Mouse (Mus musculus): ENCODE results near the gene Cyp2d10.

DNA sequence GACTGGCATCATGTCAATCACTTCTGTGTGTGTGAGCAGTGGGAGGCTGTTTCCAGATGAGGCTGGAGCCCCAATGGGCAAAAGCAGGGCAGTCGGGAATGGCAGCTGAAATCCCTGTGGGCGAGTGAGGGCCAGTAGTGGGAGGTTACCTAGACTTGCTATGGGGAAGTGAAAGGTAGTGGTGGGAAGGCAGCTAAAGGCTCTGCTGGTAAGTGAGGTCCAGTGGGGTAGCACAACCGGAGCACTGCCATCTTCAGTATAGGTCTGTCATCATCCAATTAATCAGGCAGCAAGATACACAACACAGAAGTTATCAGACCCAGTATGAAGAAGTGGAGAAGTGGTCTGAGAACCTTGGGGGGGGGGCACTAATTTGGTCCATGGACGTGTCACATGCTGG is 541 bp upstream of the Cyp2d10 start:
- TF ChIP-seq GATA1 (IDR thresholded peaks at IDR 0.05; ENCODE audit: low read length) (no peak), TAL1 (IDR thresholded peaks at IDR 0.05; ENCODE audit: low read length) (no peak)

Measured in erythroblast, embryonic 14.5 days (primary cell).